16 mouse cellular contexts compared by ENCODE assay signal in the genomic region with DNA sequence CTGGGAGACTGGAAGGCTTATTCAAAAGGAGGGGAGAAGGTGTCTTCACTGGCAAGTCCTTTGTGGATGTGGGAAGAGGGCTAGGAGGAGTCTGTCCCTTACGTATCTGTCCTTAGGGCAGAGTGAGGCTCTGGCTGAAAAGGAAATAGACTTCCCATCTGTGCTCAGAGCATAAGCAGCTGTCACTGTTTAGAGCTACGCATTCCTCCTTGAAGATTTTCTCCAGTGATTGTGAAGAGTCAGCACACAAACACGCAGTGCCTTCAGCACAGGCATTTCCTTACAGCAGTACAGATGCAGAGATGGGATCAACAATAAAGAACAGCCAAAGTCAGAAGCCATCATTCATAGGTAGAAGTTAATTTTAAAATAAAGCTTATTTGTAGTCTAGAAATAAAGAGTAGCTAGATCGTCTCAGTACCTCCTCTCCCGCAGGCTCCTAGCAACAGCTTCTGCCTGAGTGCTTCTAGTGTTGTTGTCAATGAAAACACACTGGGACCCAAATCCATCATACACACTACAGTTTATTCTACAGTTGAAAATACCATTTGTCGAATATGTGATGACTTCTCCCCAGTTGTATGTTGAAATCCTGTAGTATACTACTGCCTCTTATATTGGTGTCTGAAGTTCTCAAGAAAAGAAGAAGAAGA. TPM values are rescaled to one million over a fixed set of nuclear protein-coding genes. Genes with fewer than 3 reads are reported as not detected.
DNase-seq lines count a peak whose midpoint lies in the region; ATAC-seq and TF ChIP-seq lines count a peak whose summit lies in the region.
"Had no signal": no experiment of that assay in that cellular context is flagged by ENCODE, and none has a peak within 500 bp of the region (broad histone marks: within the 10 kb centered on the region; RNA-seq: fewer than 3 reads in every experiment).

No protein-coding gene starts in this region.

- no peak overlapping the region for H3K4me3 ChIP-seq in forebrain, postnatal 0 days (ENCODE audit: low read depth, low read length)
- H3K4me3 ChIP-seq in forebrain, embryonic 15.5 days, result no peak overlapping the region
- H3K4me3 ChIP-seq in C2C12 (ENCODE audit: insufficient read depth, poor library complexity, severe bottlenecking) (no peak overlapping the region), myocyte (no peak overlapping the region)
- H3K4me3 ChIP-seq: liver, embryonic 13.5 days; neural tube, embryonic 12.5 days had no signal

- no peak overlapping the region for H3ac ChIP-seq in C2C12 (ENCODE audit: control insufficient read depth, insufficient read length, low read depth)
- H3ac ChIP-seq in myocyte (ENCODE audit: control insufficient read depth, insufficient read length), result no peak overlapping the region

- peak; percentile 68 for ATAC-seq in forebrain, postnatal 0 days
- ATAC-seq in forebrain, embryonic 15.5 days (replicated peaks), result no peak

- no peaks in the 10 kb centered on the region for H3K4me1 ChIP-seq in forebrain, postnatal 0 days (ENCODE audit: insufficient read depth)
- H3K4me1 ChIP-seq in forebrain, embryonic 15.5 days, result no peaks in the 10 kb centered on the region
- H3K4me1 ChIP-seq: liver, embryonic 13.5 days; neural tube, embryonic 12.5 days had no signal

- no peak for TF ChIP-seq CTCF in forebrain, postnatal 0 days (IDR thresholded peaks at IDR 0.05; ENCODE audit: low read depth)
- no peak for TF ChIP-seq CTCF in C2C12 (IDR thresholded peaks at IDR 0.05; ENCODE audit: control insufficient read depth, insufficient read depth, insufficient read length)

- no peaks in the 10 kb centered on the region for H3K79me3 ChIP-seq in C2C12 (ENCODE audit: low read depth)

- 0 out of 2 replicates have a peak, but pooled peaks cover 5% of the 10 kb centered on the region for H3K9me3 ChIP-seq in forebrain, postnatal 0 days (ENCODE audit: low read length)
- H3K9me3 ChIP-seq in forebrain, embryonic 15.5 days, result no peaks in the 10 kb centered on the region
- H3K9me3 ChIP-seq: liver, embryonic 13.5 days; neural tube, embryonic 12.5 days had no signal

- WGBS in forebrain, postnatal 0 days, result 73% methylated on average over 6 of the region's 6 CpGs
- 79% methylated on average over 6 of the region's 6 CpGs for WGBS in forebrain, embryonic 15.5 days

- no peaks in the 10 kb centered on the region for H3K27me3 ChIP-seq in forebrain, postnatal 0 days (ENCODE audit: insufficient read depth, low read length)
- H3K27me3 ChIP-seq in forebrain, embryonic 15.5 days, result no peaks in the 10 kb centered on the region
- no peaks in the 10 kb centered on the region for H3K27me3 ChIP-seq in C2C12 (ENCODE audit: control insufficient read depth, insufficient read depth, insufficient read length)
- H3K27me3 ChIP-seq in myocyte (ENCODE audit: control insufficient read depth, insufficient read depth, insufficient read length), result no peaks in the 10 kb centered on the region
- H3K27me3 ChIP-seq: liver, embryonic 13.5 days; neural tube, embryonic 12.5 days had no signal

- no peak overlapping the region for H3K4me2 ChIP-seq in forebrain, postnatal 0 days (ENCODE audit: low read depth)
- no peak overlapping the region for H3K4me2 ChIP-seq in forebrain, embryonic 15.5 days (replicated peaks)
- peak overlapping the region; percentile 56 for H3K4me2 ChIP-seq in myocyte (ENCODE audit: low read depth)
- H3K4me2 ChIP-seq: liver, embryonic 13.5 days; midbrain, embryonic 11.5 days; neural tube, embryonic 12.5 days had no signal

- DNase-seq in forebrain, postnatal 0 days, result peak; percentile 13
- DNase-seq in left cerebral cortex, adult 18-20 months (ENCODE audit: low spot score in 2 of 2), result peak; percentile 9 to 25
- no peak for DNase-seq in left cerebral cortex, adult 11 months (ENCODE audit: low spot score)
- DNase-seq in ovary, postnatal 10 days (ENCODE audit: low spot score), result no peak
- DNase-seq in adrenal gland, postnatal 36 days, result no peak
- DNase-seq: cerebellum, postnatal 36 days; heart, adult 18-20 months; heart, postnatal 14 days; kidney, adult 8-10 months; liver, embryonic 13.5 days had no signal

- H3K79me2 ChIP-seq in C2C12 (ENCODE audit: control insufficient read depth, insufficient read depth) (no peaks in the 10 kb centered on the region), myocyte (ENCODE audit: control insufficient read depth, insufficient read depth) (no peaks in the 10 kb centered on the region)

- no peak overlapping the region for H3K9ac ChIP-seq in forebrain, postnatal 0 days
- no peak overlapping the region for H3K9ac ChIP-seq in forebrain, embryonic 15.5 days (replicated peaks)
- H3K9ac ChIP-seq: liver, embryonic 13.5 days; neural tube, embryonic 12.5 days had no signal

- no peaks in the 10 kb centered on the region for H3K36me3 ChIP-seq in forebrain, postnatal 0 days (ENCODE audit: insufficient read depth)
- no peaks in the 10 kb centered on the region for H3K36me3 ChIP-seq in forebrain, embryonic 15.5 days
- peaks cover 10% of the 10 kb centered on the region for H3K36me3 ChIP-seq in C2C12 (ENCODE audit: control insufficient read depth, insufficient read depth)
- H3K36me3 ChIP-seq in myocyte (ENCODE audit: control insufficient read depth, insufficient read depth), result peaks cover 6% of the 10 kb centered on the region
- H3K36me3 ChIP-seq: G1E; liver, embryonic 13.5 days; neural tube, embryonic 12.5 days had no signal

- no peak for TF ChIP-seq POLR2A in myocyte (IDR thresholded peaks at IDR 0.05; ENCODE audit: insufficient read length, low read depth)

- no peak overlapping the region for H3K27ac ChIP-seq in forebrain, postnatal 0 days (ENCODE audit: low read depth, low read length)
- H3K27ac ChIP-seq in forebrain, embryonic 15.5 days (replicated peaks), result no peak overlapping the region
- H3K27ac ChIP-seq: liver, embryonic 13.5 days; neural tube, embryonic 12.5 days had no signal

TF ChIP-seq in C2C12, 6 proteins besides CTCF, POLR2A, EP300 and RAD21:
- TF ChIP-seq FOSL1 (IDR thresholded peaks at IDR 0.05; ENCODE audit: insufficient read depth, low read length, poor library complexity, severe bottlenecking) (no peak), USF1 (IDR thresholded peaks at IDR 0.05; ENCODE audit: low read depth) (no peak), MYOD1 (IDR thresholded peaks at IDR 0.05; ENCODE audit: control insufficient read depth, insufficient read length, low read depth) (peak; percentile 83), MYOG (IDR thresholded peaks at IDR 0.05; ENCODE audit: control insufficient read depth, extremely low read depth, insufficient read length) (no peak)

TF ChIP-seq in myocyte, 11 proteins besides CTCF, POLR2A, EP300 and RAD21:
- no peak for TF ChIP-seq CEBPB (IDR thresholded peaks at IDR 0.05; ENCODE audit: insufficient read depth, poor library complexity, severe bottlenecking)
- no peak for TF ChIP-seq SRF (IDR thresholded peaks at IDR 0.05; ENCODE audit: control insufficient read depth, insufficient read length, low read depth)
- TF ChIP-seq TCF3 (IDR thresholded peaks at IDR 0.05; ENCODE audit: insufficient read length, low read depth), result no peak
- TF ChIP-seq TCF12 (IDR thresholded peaks at IDR 0.05; ENCODE audit: insufficient read depth, poor library complexity, severe bottlenecking), result peak; percentile 33
- no peak for TF ChIP-seq MAX (IDR thresholded peaks at IDR 0.05; ENCODE audit: low read depth)
- TF ChIP-seq REST (IDR thresholded peaks at IDR 0.05; ENCODE audit: insufficient read depth, insufficient read length), result no peak
- TF ChIP-seq USF1 (IDR thresholded peaks at IDR 0.05; ENCODE audit: low read depth), result no peak
- no peak for TF ChIP-seq POLR2AphosphoS2 (IDR thresholded peaks at IDR 0.05; ENCODE audit: insufficient read length, low read depth)
- TF ChIP-seq MYOG (IDR thresholded peaks at IDR 0.05; ENCODE audit: control insufficient read depth in 1 of 3, insufficient read depth in 1 of 3, insufficient read length in 2 of 3, low read depth in 2 of 3), result peak in 2 of 3 experiments; percentile 62 to 83
- TF ChIP-seq E2F4 (IDR thresholded peaks at IDR 0.05; ENCODE audit: insufficient read depth), result no peak
- peak; percentile 35 to 81 (median 77) for TF ChIP-seq MYOD1 (IDR thresholded peaks at IDR 0.05; ENCODE audit: control insufficient read depth in 1 of 3, insufficient read length in 2 of 3, low read depth in 2 of 3)
TF ChIP-seq in myocyte: peak in this region for 3.

RNA-seq across cellular contexts. Expression of gene Ptgs2, which starts 10.7 kb away (rescaled TPM):
- 0.23 and 0.24 TPM in 2 replicates for total RNA-seq in forebrain, postnatal 0 days (2014; rRNA removed)
- 0.08 and 0.21 TPM in 2 replicates for polyA plus RNA-seq in forebrain, postnatal 0 days (2015; fragmentation: Nextera tagmentation; extraction: Ambion mirVana)
- 0.04 TPM in 1 of 2 replicates, not detected in the other for polyA plus RNA-seq in forebrain, embryonic 15.5 days (2015; fragmentation: Nextera tagmentation; extraction: Ambion mirVana)
- total RNA-seq in left cerebral cortex, adult 18-20 months (2021), result 10 to 100 TPM; 17.5 to 28.2 TPM
- polyA plus RNA-seq in C2C12 (2012; fragmentation: generic; extraction: Trizol) (17.9 TPM), myocyte (2012; fragmentation: generic; extraction: Trizol) (10.5 TPM)
- total RNA-seq in adrenal gland, postnatal 36 days (2021), result 1 to 10 TPM; 1.2 to 1.3 TPM
- total RNA-seq: G1E had no signal
- polyA plus RNA-seq: G1E had no signal

Comparison
In these comparisons a context has a peak if more than half of its experiments do, and no peak if none do; other contexts are left out.
1. DNase-seq: peak in forebrain, postnatal 0 days (single experiment) and left cerebral cortex, adult 18-20 months (2 of 2); none in left cerebral cortex, adult 11 months (single experiment), ovary, postnatal 10 days (single experiment) and adrenal gland, postnatal 36 days (0 of 2).